Mouse (Mus musculus) erythroblast, adult 5-6 weeks (primary cell): Measurements from ENCODE around the gene Atg4c. TPM values are rescaled to one million over a fixed set of nuclear protein-coding genes. Genes with fewer than 3 reads are reported as not detected.

ENCODE experiments used
- ATAC-seq: replicated peaks from 2 replicates; pipeline ENCODE4 v1.8.0; 2016; ENCODE audit warnings: moderate number of reproducible peaks, mild to moderate bottlenecking, moderate TSS enrichment, inconsistent platforms; ENCODE audit not compliant: poor library complexity, low FRiP score, severe bottlenecking
- total RNA-seq, 2 experiments: library from RNA; stranded (forward) in 1 of 2; stranded (reverse) in 1 of 2; fragments of 150-400 nt in 1 of 2; fragments of 200-764, 138-1000 nt in 1 of 2; gene quantifications; 2 replicates each; pipeline versions ENCODE4 v1.2.3 to v1.2.4; 2015 to 2017; ENCODE audit warnings: low replicate concordance in 2 of 2

Gene Atg4c
- total RNA-seq, 2 experiments from 2014 or later: 3.0 to 5.8 TPM

DNA sequence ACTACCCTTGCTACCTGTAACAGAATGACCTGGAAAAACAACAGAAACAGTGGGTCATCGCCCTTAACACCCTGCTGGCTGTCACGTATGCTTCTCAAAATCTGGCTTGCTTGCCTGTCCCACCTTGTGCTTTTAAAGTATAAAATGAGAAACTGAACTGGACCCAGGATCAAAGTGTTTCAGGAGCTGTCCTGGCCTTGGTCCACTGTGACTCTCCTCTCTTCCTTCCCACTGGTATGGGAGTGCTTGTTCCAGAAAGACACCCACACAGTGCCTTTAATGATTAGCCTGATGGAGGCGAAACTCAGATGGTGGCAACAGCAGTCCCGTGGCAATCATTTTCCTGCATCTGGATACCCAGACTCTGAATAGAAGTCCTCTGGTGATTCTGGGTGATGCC is 9.1 kb upstream of the Atg4c start:
- no peak for ATAC-seq

DNA sequence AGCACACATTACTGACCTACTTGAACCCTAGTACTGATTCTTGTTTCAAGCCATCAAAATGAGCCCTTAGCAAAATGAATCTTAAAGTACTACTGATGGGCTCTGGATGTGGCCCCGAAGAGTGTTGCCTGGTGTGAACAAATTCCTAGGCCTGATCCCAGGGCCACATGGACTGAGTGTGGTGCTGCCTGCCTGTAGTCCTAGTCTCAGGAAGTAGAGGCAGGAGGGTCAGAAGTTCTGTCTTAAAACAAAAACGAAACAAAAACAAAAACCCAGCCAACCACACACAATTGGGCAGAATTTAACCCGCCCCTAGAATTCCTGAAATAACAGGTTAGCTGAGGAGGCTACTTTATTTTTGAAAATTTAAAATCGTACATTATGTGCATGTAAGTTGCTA is 8.4 kb upstream of the Atg4c start:
- ATAC-seq: no peak

DNA sequence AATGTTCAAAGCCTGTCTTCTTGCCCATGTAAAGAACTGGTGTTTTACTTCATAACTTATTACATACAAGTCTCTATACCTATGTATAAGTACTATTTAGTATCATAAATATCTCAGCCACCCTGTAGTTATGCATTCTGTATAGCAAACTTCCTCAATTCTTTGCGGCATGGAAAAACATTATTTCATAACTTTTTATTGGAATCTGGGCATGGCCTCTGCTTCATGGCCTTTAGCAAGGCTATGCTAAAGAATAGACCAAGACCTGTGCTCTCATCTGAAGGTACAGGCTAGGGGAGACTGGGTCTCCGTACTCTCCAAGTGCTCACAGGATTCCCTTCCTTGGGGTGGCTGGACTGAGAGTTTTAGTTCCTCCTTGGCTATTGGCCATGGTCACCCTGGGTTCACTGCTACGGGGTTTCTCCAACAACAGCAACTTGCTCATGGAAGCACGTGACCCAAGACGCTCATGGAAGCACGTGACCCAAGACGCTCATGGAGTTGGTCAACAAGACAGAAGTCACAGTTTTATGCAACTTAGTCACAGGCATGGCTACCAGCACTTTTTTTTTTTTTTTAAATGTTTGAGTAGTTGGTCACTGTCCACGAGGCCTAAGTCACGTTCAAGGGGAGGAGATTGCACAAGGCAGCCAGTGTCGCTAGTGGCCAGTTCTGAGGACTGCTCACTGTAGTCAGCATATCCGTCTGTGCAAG is 7.2 kb upstream of the Atg4c start:
- ATAC-seq: no peak

DNA sequence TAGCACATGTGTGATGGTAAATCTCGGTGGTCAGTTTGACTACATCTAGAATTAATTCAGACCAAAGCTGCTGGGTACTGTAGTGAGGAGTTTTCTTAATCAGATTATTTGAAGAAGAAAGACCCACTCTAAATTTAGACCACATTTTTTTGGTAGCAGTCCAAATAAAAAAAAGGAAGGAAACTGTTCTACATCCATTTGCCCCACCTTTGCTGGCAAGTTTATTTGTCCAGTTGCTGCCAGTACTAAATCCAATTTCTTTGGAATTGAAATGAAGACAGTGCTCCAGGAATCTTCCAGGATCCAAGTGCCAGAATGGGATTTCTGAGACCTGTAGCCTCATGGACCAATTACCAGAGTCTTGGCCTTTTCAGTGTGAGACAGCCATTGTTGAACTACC is 1.1 kb upstream of the Atg4c start:
- no peak for ATAC-seq

DNA sequence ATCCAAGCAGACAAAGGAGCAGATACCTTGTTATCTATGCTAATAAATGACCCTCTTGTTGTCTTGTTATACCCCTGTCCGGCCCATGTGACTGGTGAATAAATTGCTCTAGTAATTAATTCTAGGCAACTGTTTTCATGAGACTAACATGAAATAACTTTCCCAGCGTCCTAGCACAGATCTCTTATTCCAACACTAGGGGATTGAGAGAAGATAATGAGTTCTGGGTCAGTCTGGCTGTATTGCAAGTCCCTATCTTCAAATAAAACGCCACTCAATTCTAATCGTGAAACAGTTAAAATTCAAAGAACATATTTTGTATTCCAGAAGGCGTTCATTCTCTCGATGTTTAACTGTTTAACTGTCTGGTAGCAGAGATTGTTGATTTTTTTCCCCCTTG is 520 bp upstream of the Atg4c start:
- ATAC-seq: no peak

DNA sequence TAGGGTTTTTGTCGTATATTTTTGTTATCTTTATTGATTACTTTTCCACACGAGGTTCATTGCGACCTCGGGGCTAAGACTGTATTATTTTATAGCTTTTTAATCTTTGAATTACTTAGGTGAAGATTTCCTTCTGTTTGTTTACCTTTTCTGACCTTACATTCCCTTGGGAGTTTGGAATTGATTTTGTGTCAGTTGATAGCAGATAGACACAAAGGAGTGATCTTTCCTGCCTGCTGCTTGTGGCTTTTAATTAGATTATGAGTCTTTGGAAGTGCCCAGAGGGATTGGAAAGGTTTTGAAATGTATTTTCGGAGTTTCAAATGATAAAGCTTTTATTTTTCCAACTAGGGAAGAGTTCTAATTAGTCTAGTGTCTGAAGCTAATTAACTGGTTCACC is 1.1 kb downstream of the Atg4c start:
- ATAC-seq: no peak

DNA sequence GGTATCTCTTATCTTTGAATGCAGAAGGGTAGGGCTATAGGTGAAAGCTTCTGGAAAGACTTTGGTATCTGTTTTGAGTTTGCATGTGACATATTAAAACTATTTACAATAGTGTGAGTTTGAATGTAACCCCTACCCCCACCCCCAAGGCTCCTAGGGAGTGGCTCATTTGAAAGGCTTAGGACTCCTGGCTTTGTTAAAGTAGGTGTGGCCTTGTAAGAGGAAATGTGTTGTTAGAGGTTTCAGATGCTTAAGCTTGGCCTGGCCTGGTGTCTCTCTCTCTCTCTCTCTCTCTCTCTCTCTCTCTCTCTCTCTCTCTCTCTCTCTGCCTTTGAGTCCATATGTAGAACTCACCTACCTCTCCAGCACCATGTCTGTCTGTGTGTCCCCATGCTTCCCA is 5.0 kb downstream of the Atg4c start:
- ATAC-seq: no peak

DNA sequence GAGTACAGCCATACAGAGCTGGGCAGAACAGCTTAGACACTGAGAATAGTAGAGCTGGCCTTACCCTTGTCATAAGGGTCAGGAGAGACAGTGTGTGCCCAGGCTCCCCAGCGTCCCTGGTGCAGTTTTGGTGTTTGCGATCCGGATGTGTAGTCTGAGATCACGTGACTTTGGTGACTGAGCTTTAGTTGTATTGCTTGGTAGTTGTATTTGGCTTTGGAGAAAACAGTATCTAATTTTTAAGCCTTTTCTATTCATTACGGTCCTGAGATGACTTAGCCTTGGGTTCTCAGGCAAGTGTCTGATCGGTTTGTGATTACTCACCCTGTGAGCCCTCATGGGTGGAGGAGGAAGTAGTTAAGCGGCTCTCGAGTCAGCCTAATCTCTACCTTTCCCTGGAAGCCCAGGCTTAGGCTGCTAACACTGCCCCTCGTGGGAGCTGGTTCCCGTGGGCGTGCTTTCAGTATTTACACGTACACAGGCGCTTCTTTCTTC is 6.1 kb downstream of the Atg4c start:
- ATAC-seq: peak; percentile 74

DNA sequence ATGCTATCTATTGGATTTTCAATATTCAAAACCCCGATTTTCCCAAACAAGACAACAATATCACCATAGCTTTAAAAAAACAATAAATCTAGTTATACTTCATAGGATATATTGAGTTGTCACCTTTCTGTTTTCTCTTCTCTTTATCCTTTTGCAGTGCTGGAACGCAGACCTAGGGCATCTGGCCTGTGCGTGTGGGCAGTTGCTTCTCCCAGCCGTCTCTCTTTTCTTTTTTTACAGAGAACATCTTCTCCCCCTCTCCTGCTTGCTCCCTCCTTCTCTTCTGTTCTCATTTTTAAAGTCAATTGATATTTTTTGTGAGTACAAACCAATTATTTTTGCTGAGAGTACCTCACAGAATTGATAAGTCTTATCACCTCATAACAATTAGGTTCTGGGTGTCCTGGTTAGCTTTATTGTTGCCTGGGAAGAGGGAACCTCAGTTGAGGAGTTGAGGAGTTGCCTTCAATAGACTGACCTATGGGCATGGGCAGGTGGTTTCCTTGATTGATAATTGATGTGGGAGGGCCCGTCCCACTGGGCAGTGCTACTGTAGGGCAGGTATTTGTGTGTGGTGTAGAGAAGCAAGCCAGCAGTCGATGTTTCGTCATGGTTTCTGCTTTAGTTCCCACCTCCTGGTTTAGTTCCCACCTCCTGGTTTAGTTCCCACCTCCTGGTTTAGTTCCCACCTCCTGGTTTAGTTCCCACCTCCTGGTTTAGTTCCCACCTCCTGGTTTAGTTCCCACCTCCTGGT is 6.8 kb downstream of the Atg4c start:
- no peak for ATAC-seq

DNA sequence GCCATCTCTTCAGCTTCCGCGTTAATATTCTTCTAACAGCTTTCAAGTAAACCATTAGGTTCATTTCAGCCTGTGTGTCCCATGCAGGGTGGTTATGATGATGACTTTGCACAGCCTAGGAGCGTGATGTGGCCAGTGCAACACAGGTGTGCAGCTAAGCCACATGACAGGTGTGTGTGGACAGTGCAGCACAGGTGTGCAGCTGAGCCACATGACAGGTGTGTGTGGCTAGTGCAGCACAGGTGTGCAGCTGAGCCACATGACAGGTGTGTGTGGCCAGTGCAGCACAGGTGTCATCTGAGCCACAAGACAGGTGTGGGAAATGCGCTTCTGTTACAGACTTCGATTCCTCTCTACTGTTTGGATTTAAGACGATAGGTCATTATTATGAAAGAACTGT is 12.0 kb downstream of the Atg4c start:
- no peak for ATAC-seq

DNA sequence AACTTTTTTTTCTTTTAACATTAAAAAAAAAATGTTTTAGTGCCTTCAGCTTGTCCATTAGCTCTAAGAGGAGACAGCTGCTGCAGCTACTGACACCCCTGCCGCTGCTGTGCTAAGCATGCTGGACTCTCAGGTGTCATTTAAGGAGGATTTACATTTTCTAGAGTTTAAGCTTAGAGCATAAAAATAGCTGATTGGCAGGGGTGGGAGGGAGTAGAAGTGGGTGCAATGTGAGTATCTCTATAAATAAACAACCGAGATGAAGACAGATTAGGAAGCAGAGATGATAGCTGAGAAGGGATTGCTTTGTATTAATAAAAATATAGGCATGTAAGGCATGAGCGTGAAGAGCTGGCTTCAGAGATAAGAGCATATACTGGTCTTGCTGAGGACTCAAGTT is 12.6 kb downstream of the Atg4c start:
- ATAC-seq: no peak

DNA sequence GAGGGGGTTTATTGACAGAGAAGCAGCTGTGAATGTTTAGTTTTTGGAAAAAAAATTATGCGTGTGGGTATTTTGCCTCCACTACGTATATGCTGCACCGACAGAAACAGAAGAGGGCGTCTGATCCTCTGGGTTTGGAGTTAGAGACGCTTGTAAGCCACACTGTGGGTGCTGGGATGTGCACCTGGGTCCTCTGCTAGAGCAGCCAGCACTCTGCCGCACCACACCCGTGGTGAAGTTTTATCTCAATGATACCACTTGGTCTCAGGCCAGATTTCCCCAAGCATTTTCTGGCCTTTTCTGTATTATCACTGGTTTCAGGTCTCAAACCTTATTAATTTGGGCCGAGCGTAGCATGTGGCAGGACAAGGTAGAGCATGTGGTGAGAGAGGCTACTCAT is 16.4 kb downstream of the Atg4c start:
- no peak for ATAC-seq

DNA sequence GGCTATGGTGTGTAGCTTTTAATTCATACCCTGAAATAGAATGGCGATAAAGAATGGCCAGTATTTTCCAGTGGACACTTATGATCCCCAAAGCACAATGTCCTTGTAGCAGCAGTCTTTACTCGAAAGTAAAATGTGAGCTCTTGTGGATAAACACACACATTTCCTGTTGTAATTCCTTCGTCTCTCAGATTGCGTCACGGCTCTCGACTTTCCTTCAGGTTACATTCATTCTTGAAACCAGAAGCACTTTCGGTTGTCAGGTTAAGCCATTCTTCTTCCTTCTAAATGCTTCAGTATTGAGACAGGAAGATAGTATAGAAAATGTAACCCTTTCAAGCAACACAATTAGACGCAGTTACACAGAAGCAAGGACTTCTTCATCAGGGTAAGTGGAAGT is 17.9 kb downstream of the Atg4c start:
- no peak for ATAC-seq

DNA sequence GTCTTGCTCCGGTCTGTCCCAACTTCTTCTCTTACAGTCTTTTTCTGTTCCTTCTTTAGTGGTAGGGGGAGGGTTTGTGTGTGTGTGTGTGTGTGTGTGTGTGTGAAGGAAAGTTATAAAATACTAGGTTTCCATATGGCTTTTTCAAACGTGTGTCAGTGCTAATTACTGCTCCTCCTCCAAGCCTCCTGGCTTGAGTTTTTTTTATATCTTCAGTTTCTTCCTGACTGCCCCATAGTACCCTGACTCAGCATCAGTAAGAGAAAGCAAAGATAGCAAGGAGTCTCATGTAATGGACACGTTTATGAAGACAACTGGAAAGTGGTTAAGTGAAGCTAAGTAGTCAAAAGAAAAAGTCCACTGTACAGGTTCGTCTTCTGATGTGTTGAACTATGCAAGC is 19.4 kb downstream of the Atg4c start:
- ATAC-seq: no peak

DNA sequence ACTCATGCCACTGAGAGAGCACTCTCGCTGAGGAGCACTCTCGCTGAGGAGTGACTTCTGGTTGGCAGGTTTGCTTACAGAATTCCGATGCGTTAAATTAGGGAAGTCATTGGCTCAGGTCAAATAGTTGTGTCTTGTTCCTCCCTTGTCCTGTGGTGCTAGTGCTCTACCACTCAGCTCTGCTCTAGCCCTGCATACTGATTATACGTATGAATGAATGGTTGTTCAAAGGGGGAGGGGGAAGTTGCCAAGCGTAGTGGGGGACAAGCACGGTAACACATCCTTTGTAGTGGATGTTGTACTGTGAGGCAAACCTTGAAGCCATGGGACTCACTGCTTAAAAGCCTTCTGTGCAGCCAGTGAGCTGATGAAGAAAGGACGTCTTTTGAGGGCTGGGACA is 28.5 kb downstream of the Atg4c start:
- ATAC-seq: no peak

DNA sequence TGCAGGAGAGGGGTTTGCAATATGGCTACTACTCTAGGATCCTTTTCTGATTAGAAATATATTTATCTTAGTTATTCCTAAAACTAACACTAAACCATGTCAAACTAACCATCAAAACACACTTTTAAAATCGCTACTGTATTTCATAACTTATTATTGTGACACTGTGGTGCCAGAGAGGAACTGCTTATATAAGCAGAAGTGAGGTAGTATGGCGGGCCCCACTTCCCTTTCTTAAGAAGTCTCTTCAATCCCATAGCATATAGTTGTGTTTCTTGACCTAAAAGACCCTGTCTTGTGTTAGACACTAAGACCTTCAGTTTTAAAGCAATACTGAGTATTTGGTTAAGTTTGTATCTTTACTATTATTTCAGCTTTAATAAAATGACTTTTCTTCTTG is 31.1 kb downstream of the Atg4c start:
- no peak for ATAC-seq

DNA sequence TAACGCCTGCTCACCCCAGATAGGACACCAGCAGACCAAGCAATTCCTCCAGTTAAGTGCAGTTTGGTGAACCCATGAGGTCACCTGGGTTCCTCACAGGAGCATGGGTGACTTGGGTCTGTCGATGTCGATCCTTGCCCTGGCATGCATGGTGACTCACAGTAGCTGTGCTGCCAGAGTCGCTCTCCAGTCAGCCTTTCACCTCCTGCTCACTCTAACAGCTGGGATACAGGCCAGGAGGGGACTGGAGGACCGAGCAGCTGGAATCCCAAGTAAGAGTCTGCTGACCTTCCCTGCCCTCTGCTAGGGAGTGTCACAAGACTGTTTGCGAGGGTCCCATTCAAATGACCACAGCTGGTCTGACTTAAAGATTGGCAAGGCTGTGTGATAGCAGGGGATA is 33.5 kb downstream of the Atg4c start:
- no peak for ATAC-seq

DNA sequence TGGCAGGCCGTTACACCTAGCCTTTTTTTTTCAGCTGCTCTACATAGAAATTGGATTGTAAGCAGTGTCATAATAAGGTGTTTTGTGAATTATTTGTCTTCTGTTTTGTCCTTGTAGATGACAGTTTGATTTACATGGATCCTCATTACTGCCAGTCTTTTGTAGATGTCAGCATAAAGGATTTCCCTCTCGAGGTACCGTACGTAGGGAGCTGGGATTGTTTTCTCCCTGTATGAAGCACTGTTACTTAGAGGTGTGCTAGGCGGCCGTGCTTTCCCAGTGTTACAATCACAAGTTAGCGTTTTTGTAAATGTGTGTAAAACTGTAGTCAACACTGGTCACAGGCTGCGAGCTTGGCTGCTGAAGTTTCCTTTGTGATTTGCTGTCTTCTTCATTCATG is 35.6 kb downstream of the Atg4c start:
- ATAC-seq: no peak

DNA sequence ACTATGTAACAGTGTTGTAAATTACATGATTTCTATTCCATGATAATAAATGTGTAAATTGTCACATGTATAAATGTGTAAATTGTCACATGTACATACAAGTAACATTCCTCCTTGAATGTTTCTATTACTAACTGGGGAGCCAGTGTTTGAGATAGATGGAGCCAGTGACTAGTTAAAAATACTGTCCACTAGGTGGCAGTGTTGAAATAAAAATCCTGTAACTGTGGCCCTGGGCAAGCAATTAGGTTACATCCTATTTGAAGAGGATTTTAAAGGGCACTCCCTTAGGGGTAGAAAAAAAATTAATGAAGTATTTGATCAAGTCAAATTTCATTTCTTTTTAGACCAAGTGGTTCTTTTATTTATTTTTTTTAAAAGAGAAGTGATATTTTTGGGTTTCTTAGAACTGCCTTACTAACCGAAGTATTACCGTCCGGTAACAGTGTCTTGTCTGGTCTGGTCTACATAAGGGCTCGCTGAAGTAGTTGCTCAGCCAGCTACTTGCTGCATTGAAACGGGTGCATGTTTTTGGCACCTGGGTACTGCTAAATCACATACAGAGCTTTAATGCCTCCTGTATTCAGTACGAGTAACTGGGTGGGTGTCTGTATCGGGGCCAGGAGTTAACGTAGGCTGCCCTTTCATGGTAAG is 41.6 kb downstream of the Atg4c start:
- no peak for ATAC-seq

DNA sequence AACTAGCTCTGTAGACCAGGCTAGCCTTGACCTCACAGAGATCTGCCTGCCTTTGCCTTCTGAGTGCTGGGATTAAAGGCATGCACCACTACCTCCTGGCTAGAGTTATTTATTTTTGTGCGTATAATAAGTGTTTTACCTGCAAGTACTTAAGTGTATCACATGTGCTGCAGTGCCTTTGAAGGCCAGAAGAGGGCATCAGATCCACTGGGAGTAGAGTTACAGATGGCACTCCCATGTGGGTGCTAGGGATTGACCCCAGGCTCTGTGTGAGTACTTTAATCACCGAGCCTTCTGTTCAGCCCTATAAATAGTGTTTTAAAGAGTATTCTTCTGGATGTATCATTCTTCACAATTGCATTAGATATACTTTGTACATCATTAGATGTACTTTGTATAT is 44.6 kb downstream of the Atg4c start:
- ATAC-seq: no peak

DNA sequence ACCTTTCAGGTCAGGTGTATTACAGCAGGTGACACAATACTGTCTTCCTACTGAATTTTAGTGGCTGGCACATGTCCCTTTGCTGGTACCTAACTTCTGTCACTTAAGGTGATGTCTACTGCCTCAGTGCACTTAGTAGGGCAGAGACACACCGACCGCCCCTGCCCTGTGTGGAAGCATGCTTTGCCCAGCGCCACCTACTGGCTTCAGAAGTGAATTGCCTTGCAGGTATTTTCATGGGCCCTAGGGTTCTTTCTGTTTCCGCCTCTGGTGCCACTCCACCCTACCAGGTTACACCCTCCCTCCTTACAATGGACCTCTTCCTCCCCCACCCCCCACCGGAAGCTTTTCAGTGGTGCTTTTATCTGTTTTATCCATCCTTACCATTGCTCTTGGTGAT is 47.9 kb downstream of the Atg4c start:
- no peak for ATAC-seq
